Mouse (Mus musculus): ENCODE data around the gene Snap25. TPM values are rescaled to one million over a fixed set of nuclear protein-coding genes. Genes with fewer than 3 reads are reported as not detected.

Snap25 gene
- polyA plus RNA-seq, 1 experiment, result not detected

DNA sequence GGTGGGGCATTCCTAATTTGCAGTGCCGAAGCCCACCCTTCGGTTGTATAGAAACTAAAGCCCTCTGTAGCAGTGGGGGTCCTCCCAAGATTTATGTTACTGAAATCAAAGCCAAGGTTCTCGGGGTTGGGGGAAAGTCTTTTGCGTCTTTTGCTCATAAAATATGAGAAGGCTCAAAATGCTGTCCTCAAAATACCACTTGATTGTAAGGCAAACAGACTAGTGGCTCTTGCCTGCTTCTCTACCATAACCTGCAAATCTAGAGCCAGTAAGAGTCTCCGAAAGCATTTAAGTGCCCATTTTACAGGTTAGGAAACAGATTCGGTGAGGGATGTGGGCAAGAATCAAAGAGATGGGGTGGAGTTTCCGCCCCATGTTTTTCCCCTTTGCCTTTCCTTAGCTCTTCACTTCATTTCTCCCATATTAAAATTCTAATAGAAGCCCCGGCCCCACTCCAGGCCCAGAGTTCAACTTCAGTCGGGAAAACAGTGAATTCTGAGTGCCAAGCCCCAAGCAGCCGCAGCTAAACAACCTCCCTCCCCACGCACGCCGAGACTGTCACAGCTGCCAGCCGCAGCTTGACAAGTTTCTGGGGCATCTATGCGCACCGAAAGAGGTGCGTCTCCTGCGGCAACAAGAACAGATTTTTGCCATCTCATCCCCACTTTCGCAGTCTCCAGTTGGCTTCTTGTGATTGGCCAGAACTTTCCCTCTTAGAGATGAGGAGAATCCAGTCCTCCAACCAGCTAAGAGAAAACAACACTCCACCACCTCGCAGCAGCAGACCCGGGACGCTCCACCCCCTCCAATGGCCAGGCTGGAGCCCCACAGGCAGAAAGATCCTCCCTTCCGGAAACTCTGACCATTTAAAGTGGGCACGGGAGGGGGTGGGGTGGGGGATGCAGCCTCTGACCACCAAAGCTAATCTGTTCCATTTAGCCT, 33.7 kb upstream of the Snap25 start:
- Histone ChIP-seq H3K4me1 (ENCODE audit: control insufficient read depth, insufficient read depth, low read length) (peaks cover 13% of the 10 kb centered on the region), H3K27ac (ENCODE audit: insufficient read depth, low read length) (peak overlapping the region; percentile 92), H3K4me3 (ENCODE audit: insufficient read depth, low read length) (no peak overlapping the region)
- TF ChIP-seq POLR2A (IDR thresholded peaks at IDR 0.05; ENCODE audit: low read depth, low read length) (peak; percentile 79), CTCF (IDR thresholded peaks at IDR 0.05; ENCODE audit: borderline replicate concordance, insufficient read depth, low read length) (no peak)

DNA sequence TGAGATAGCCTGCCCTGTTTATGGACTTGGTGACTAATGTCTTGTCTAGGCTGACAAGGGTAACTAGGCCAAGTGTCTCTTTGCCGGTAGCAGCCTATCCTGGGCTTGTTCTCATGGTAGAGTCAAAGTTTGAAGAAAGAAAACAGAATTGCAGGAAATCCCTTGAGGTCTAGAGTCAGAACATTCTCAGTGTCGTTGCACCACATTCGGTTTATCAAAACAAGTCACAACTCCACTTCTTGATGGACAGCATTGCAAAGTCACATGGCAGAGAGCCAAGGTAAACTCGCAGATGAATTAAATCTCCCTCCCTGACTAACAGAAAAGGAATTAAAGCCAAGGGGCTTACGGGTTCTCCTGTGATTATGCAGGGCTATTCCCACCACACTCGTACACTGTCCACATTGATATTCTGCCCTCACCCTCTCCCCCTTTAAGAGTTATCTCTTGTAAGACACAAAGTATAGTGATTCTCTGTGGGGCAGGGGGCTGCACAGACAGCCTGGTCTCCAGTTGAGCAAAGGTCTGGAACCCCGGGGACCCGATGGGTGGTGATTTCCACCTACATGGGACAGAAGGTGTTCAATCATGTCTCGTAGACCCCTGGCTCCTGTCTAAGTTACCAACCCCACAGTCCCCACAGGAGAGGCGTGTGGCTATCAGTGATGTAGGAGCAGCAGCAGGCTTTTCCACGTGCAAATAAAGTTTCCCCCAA, 30.9 kb upstream of the Snap25 start:
- no peak overlapping the region for H3K4me3 ChIP-seq (ENCODE audit: insufficient read depth, low read length)
- H3K27ac ChIP-seq (ENCODE audit: insufficient read depth, low read length), result no peak overlapping the region
- H3K4me1 ChIP-seq (ENCODE audit: control insufficient read depth, insufficient read depth, low read length), result peaks cover 13% of the 10 kb centered on the region
- TF ChIP-seq POLR2A (IDR thresholded peaks at IDR 0.05; ENCODE audit: low read depth, low read length) (no peak), CTCF (IDR thresholded peaks at IDR 0.05; ENCODE audit: borderline replicate concordance, insufficient read depth, low read length) (no peak)

DNA sequence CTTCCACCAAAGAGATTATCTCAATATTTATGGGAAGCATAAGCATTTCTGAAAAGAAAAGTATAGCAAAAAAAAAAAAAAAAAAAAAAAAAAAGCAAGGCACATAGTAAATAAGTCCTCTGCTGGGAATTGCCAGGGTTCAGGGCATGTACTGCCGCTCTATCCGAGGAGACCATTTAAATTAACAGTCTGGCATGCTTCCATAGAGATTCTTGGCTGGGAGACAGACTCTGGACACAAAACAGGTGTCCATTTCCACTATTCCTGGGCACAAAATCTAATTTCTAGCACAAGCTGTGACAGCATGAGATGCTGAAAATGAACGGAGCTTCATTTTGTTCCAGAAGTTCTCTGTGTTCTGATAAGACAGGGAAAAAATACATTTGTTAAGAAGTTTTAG, 27.1 kb upstream of the Snap25 start:
- Histone ChIP-seq H3K27ac (ENCODE audit: insufficient read depth, low read length) (no peak overlapping the region), H3K4me1 (ENCODE audit: control insufficient read depth, insufficient read depth, low read length) (0 out of 2 replicates have a peak, but pooled peaks cover 6% of the 10 kb centered on the region), H3K4me3 (ENCODE audit: insufficient read depth, low read length) (no peak overlapping the region)
- TF ChIP-seq CTCF (IDR thresholded peaks at IDR 0.05; ENCODE audit: borderline replicate concordance, insufficient read depth, low read length), result no peak
- TF ChIP-seq POLR2A (IDR thresholded peaks at IDR 0.05; ENCODE audit: low read depth, low read length), result no peak

DNA sequence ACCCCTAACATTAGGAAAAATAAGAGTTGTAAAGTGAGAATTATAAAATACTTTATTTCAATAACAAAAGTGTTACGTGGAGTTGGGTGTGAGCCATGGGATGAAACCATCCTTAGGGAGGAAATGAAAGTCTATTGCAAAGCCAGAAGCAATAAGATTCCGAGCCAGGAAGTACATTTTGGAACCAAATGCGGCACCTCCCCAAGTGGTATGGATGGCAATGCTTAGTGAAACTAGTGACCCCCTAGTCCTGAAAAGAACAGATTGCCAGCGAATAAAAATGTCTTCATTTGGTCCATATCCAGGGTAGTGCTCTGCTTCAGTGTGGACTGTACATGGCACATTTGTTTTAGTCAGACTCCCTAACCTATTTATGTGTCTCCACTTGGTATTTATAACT, 25.9 kb upstream of the Snap25 start:
- Histone ChIP-seq H3K27ac (ENCODE audit: insufficient read depth, low read length) (no peak overlapping the region), H3K4me3 (ENCODE audit: insufficient read depth, low read length) (no peak overlapping the region), H3K4me1 (ENCODE audit: control insufficient read depth, insufficient read depth, low read length) (0 out of 2 replicates have a peak, but pooled peaks cover 5% of the 10 kb centered on the region)
- TF ChIP-seq POLR2A (IDR thresholded peaks at IDR 0.05; ENCODE audit: low read depth, low read length) (no peak), CTCF (IDR thresholded peaks at IDR 0.05; ENCODE audit: borderline replicate concordance, insufficient read depth, low read length) (no peak)

DNA sequence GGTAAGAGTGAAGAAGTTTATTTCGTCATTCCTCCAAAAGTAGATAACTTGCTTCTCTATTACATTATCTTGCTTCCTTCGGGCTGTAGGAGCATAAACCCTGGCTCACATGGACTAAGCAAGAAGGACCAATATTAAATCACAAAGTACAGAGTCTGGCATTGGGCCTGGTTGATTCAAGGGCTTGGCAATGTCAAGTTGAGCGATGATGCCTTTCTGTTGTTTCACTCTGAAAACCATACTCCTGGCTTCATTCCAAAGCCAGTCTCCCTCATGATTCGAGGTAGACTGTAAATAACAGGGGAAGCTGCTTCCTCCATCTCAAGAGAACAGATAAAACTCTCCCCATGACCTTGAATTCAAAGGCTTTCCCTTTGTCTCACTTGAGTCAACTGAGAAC, 23.8 kb upstream of the Snap25 start:
- Histone ChIP-seq H3K4me3 (ENCODE audit: insufficient read depth, low read length) (no peak overlapping the region), H3K27ac (ENCODE audit: insufficient read depth, low read length) (no peak overlapping the region), H3K4me1 (ENCODE audit: control insufficient read depth, insufficient read depth, low read length) (0 out of 2 replicates have a peak, but pooled peaks cover 3% of the 10 kb centered on the region)
- TF ChIP-seq CTCF (IDR thresholded peaks at IDR 0.05; ENCODE audit: borderline replicate concordance, insufficient read depth, low read length) (no peak), POLR2A (IDR thresholded peaks at IDR 0.05; ENCODE audit: low read depth, low read length) (no peak)

DNA sequence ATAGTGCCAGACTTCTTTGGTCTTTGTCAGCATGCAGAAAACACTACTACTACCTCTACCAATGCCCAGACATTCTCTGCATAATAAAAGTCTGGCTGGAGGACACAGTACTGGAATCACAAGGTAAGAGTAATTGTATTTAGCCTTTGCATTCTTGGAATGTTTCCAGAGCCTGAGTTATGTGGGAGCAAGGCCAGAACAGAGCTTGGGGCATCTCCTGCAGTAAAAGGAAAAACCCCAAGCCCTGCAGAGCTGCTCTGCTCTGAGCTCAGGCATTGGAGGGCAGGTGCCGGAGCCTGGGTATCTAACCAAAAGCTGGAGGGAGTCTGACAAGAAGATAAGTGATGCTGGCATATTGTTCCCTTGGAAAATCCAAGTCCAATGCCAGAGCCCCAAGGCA, 21.6 kb upstream of the Snap25 start:
- TF ChIP-seq POLR2A (IDR thresholded peaks at IDR 0.05; ENCODE audit: low read depth, low read length), result no peak

DNA sequence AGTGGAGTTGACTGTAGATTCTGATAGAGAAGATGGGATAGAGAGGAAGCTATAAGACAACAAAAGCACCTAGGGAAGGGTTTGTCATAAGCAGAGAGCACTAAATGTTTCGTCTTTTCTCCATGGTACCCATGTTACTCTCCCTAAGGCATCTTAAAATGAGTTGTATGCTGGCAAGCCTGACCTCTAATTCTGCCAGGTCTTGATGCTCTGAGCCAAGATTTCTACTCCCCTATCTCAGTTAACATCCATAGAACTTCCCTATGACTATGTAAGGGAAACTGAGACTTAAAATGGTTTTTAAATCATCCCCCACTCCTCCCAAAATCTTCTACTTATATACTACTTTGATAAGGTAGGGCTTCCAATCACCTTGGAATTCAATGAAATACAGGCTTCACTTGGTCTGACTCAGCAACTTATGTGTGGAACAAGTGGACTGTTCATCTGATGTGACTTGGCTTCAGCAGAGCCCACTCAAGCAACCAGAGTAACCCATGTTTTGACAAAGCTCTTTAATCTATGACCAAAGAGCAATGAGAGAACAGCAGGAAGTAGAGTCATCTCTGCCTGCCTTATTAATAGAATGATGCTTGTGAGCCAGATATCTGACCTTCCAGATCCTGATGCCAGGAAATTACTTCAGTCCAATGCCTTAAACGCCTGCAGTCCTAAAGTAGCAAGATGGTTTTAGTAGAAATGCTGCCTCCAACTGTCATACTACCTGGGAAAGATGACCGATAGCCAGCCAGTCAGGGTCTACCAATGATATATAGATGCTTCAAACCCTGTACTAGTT, 13.6 kb upstream of the Snap25 start:
- no peaks in the 10 kb centered on the region for H3K4me1 ChIP-seq (ENCODE audit: control insufficient read depth, insufficient read depth, low read length)

More for the DNA sequence above, 21.6 kb upstream of the Snap25 start:
- no peak overlapping the region for H3K4me3 ChIP-seq (ENCODE audit: insufficient read depth, low read length)
- H3K27ac ChIP-seq (ENCODE audit: insufficient read depth, low read length), result no peak overlapping the region
- H3K4me1 ChIP-seq (ENCODE audit: control insufficient read depth, insufficient read depth, low read length), result 0 out of 2 replicates have a peak, but pooled peaks cover 3% of the 10 kb centered on the region

DNA sequence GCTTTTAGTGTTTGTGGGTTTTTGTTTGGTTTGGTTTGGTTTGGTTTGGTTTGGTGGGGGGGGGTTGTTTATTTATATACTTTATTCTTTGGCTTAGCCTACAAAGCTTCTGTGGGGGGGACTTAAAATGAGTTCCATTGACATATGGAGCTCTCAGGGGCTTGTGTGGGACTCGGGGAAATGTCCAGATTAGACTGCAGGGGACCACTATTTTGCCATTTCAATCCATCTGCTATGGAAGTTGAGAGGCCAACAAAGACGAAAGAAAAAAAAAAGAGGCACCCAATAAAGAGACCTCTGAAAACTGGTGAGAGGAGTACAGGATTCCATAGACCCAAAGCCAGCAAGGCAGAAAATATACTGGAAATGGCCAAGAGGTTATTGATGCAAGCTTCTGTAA, 9.9 kb upstream of the Snap25 start:
- TF ChIP-seq POLR2A (IDR thresholded peaks at IDR 0.05; ENCODE audit: low read depth, low read length) (no peak), CTCF (IDR thresholded peaks at IDR 0.05; ENCODE audit: borderline replicate concordance, insufficient read depth, low read length) (no peak)
- no peak overlapping the region for H3K27ac ChIP-seq (ENCODE audit: insufficient read depth, low read length)
- H3K4me3 ChIP-seq (ENCODE audit: insufficient read depth, low read length), result no peak overlapping the region
- H3K4me1 ChIP-seq (ENCODE audit: control insufficient read depth, insufficient read depth, low read length), result no peaks in the 10 kb centered on the region

More for the DNA sequence above, 13.6 kb upstream of the Snap25 start:
- Histone ChIP-seq H3K4me3 (ENCODE audit: insufficient read depth, low read length) (no peak overlapping the region), H3K27ac (ENCODE audit: insufficient read depth, low read length) (no peak overlapping the region)
- TF ChIP-seq POLR2A (IDR thresholded peaks at IDR 0.05; ENCODE audit: low read depth, low read length) (no peak), CTCF (IDR thresholded peaks at IDR 0.05; ENCODE audit: borderline replicate concordance, insufficient read depth, low read length) (no peak)

DNA sequence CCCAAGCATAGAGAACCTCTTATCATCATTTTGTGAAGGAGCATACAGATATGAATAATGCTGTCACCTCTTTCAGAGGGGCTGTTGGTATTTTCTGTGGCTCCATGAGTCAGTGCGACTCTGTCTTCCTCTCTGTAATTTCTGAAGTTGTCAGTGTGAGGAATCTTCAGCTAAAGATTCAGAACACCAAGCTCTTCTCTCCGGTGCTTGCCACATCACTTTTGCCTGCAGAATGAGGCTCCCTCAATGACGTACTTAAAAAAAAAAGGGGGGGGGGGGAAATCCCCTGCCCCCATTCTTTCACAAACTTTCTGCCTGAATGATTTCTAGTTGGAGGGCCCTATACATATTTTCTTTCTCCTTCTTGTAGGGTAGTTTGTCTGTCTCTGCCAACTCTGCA, 2.1 kb upstream of the Snap25 start:
- TF ChIP-seq POLR2A (IDR thresholded peaks at IDR 0.05; ENCODE audit: low read depth, low read length) (no peak), CTCF (IDR thresholded peaks at IDR 0.05; ENCODE audit: borderline replicate concordance, insufficient read depth, low read length) (no peak)
- Histone ChIP-seq H3K4me1 (ENCODE audit: control insufficient read depth, insufficient read depth, low read length) (no peaks in the 10 kb centered on the region), H3K27ac (ENCODE audit: insufficient read depth, low read length) (no peak overlapping the region), H3K4me3 (ENCODE audit: insufficient read depth, low read length) (no peak overlapping the region)
